Mouse (Mus musculus) liver, embryonic 11.5 days (tissue): ENCODE results near the gene Ptprs. TPM values are rescaled to one million over a fixed set of nuclear protein-coding genes. Genes with fewer than 3 reads are reported as not detected.
A peak's percentile ranks its signal among the peaks of the same experiment; 100 is the strongest.

Source experiments
- ATAC-seq: fragments of 200-750 bp; cut with Nextera tagmentation; replicated peaks from 2 replicates; pipeline ENCODE4 v1.8.0; 2017; ENCODE audit warnings: moderate number of reproducible peaks, mild to moderate bottlenecking, moderate TSS enrichment, moderate library complexity; ENCODE audit not compliant: low FRiP score
- DNase-seq: peaks from one replicate; pipeline ENCODE4 v3.0.0-alpha.2; 2017; ENCODE audit warnings: low spot score
- H3K27ac ChIP-seq: fragments of 300-500 bp; sonication (generic); 2 replicates; pipeline ENCODE4 v1.5.1; 2014; ENCODE audit warnings: mild to moderate bottlenecking, low read depth, low read length, control low read depth
- H3K27me3 ChIP-seq: fragments of 300-500 bp; sonication (generic); replicated peaks from 2 replicates; pipeline ENCODE4 v1.6.1; 2014; ENCODE audit warnings: low read length, mixed read lengths; ENCODE audit not compliant: control insufficient read depth, insufficient read depth
- H3K36me3 ChIP-seq: fragments of 300-500 bp; sonication (generic); 2 replicates; pipeline ENCODE4 v1.6.1; 2014; ENCODE audit warnings: mild to moderate bottlenecking, low read length, moderate library complexity, mixed read lengths; ENCODE audit not compliant: control insufficient read depth, insufficient read depth
- H3K4me1 ChIP-seq: fragments of 300-500 bp; sonication (generic); replicated peaks from 2 replicates; pipeline ENCODE4 v1.6.1; 2014; ENCODE audit warnings: low read length, mixed read lengths; ENCODE audit not compliant: control insufficient read depth, insufficient read depth
- H3K4me2 ChIP-seq: fragments of 300-500 bp; sonication (generic); 2 replicates; pipeline ENCODE4 v1.6.1; 2014; ENCODE audit warnings: mild to moderate bottlenecking, control low read depth, moderate library complexity
- H3K4me3 ChIP-seq: fragments of 300-500 bp; sonication (generic); 2 replicates; pipeline ENCODE4 v1.5.1; 2014; ENCODE audit warnings: low read depth, low read length, control low read depth
- H3K9ac ChIP-seq: fragments of 300-500 bp; sonication (generic); 2 replicates; pipeline ENCODE4 v1.6.1; 2014; ENCODE audit warnings: low read depth, low read length, control low read depth
- H3K9me3 ChIP-seq: fragments of 300-500 bp; sonication (generic); 2 replicates; pipeline ENCODE4 v1.6.1; 2016; ENCODE audit warnings: low read length, inconsistent platforms, mixed read lengths; ENCODE audit not compliant: control insufficient read depth
- WGBS: fragments of 180-500 bp; shearing (Covaris S2); extraction: QIAGEN DNeasy Blood & Tissue Kit; methylation state at CpG from one replicate; pipeline ENCODE4 v1.1.7; 2014; 5-methylcytosine and 5-hydroxymethylcytosine counted together
- polyA plus RNA-seq: library from polyadenylated mRNA; unstranded; fragments of >200 nt; fragmentation: Nextera tagmentation; extraction: Ambion mirVana; gene quantifications from 2 replicates; pipeline ENCODE4 v1.2.1, GENCODE M21; 2014

Ptprs gene
- polyA plus RNA-seq, 1 experiment from 2014 or later, result 39.8 TPM

- Histone ChIP-seq H3K9me3 (no peaks in the 10 kb centered on the region), H3K36me3 (no peaks in the 10 kb centered on the region), H3K27me3 (peaks cover 55% of the 10 kb centered on the region), H3K4me1 (peaks cover 33% of the 10 kb centered on the region), H3K27ac (no peak overlapping the region), H3K4me2 (no peak overlapping the region), H3K9ac (no peak overlapping the region), H3K4me3 (no peak overlapping the region)
- ATAC-seq (no peak), DNase-seq (no peak)
- 47% methylated on average over 7 of the region's 7 CpGs for WGBS
Observed at GRCm38 (mm10) chr17:56468870-56469269, 7.4 kb downstream of the Ptprs start.

- peaks cover 32% of the 10 kb centered on the region for H3K4me1 ChIP-seq
- WGBS, result 87% methylated on average over 9 of the region's 9 CpGs
Observed at GRCm38 (mm10) chr17:56468380-56468779, 7.9 kb downstream of the Ptprs start.

GRCm38 (mm10) chr17:56467456-56467884 lies 8.8 kb downstream of the Ptprs start:
- H3K9me3 ChIP-seq, result no peaks in the 10 kb centered on the region
- no peak overlapping the region for H3K4me3 ChIP-seq
- H3K9ac ChIP-seq, result no peak overlapping the region
- ATAC-seq, result no peak
- no peak for DNase-seq
- H3K4me2 ChIP-seq, result no peak overlapping the region
- peaks cover 29% of the 10 kb centered on the region for H3K4me1 ChIP-seq
- WGBS, result 62% methylated on average over 7 of the region's 7 CpGs
- peaks cover 41% of the 10 kb centered on the region for H3K27me3 ChIP-seq
- H3K36me3 ChIP-seq, result no peaks in the 10 kb centered on the region
- no peak overlapping the region for H3K27ac ChIP-seq

More at GRCm38 (mm10) chr17:56468380-56468779, 7.9 kb downstream of the Ptprs start:
- DNase-seq (no peak), ATAC-seq (no peak)
- Histone ChIP-seq H3K4me3 (no peak overlapping the region), H3K9ac (no peak overlapping the region), H3K27ac (no peak overlapping the region), H3K27me3 (peaks cover 50% of the 10 kb centered on the region), H3K36me3 (no peaks in the 10 kb centered on the region), H3K4me2 (no peak overlapping the region), H3K9me3 (no peaks in the 10 kb centered on the region)

GRCm38 (mm10) chr17:56466747-56467146 lies 9.5 kb downstream of the Ptprs start:
- no peak overlapping the region for H3K4me2 ChIP-seq
- H3K4me1 ChIP-seq, result peaks cover 22% of the 10 kb centered on the region
- H3K9ac ChIP-seq, result no peak overlapping the region
- no peak for DNase-seq
- 72% methylated on average over 6 of the region's 6 CpGs for WGBS
- H3K27ac ChIP-seq, result no peak overlapping the region
- no peaks in the 10 kb centered on the region for H3K9me3 ChIP-seq
- H3K36me3 ChIP-seq, result no peaks in the 10 kb centered on the region
- peaks cover 34% of the 10 kb centered on the region for H3K27me3 ChIP-seq
- ATAC-seq, result no peak
- no peak overlapping the region for H3K4me3 ChIP-seq

- peaks cover 24% of the 10 kb centered on the region for H3K4me1 ChIP-seq
- DNase-seq (no peak), ATAC-seq (no peak)
Observed at GRCm38 (mm10) chr17:56464817-56465216, 11.5 kb downstream of the Ptprs start.

GRCm38 (mm10) chr17:56464345-56464744 lies 11.9 kb downstream of the Ptprs start:
- Histone ChIP-seq H3K27ac (no peak overlapping the region), H3K4me1 (peaks cover 21% of the 10 kb centered on the region), H3K4me3 (no peak overlapping the region), H3K9me3 (no peaks in the 10 kb centered on the region), H3K4me2 (no peak overlapping the region), H3K27me3 (peaks cover 10% of the 10 kb centered on the region), H3K36me3 (no peaks in the 10 kb centered on the region), H3K9ac (no peak overlapping the region)
- 81% methylated on average over 2 of the region's 2 CpGs for WGBS
- no peak for DNase-seq
- no peak for ATAC-seq

More at GRCm38 (mm10) chr17:56464817-56465216, 11.5 kb downstream of the Ptprs start:
- H3K36me3 ChIP-seq, result no peaks in the 10 kb centered on the region
- peaks cover 15% of the 10 kb centered on the region for H3K27me3 ChIP-seq
- 72% methylated on average over 7 of the region's 7 CpGs for WGBS
- H3K4me3 ChIP-seq, result no peak overlapping the region
- H3K27ac ChIP-seq, result no peak overlapping the region
- no peaks in the 10 kb centered on the region for H3K9me3 ChIP-seq
- H3K4me2 ChIP-seq, result no peak overlapping the region
- H3K9ac ChIP-seq, result no peak overlapping the region

GRCm38 (mm10) chr17:56463500-56463899 lies 12.8 kb downstream of the Ptprs start:
- Histone ChIP-seq H3K27ac (peak overlapping the region; percentile 6; the same call in 1 of the 2 replicates), H3K9me3 (no peaks in the 10 kb centered on the region), H3K4me2 (peak overlapping the region; percentile 79), H3K9ac (no peak overlapping the region), H3K36me3 (no peaks in the 10 kb centered on the region), H3K4me1 (peaks cover 17% of the 10 kb centered on the region), H3K27me3 (peaks cover 2% of the 10 kb centered on the region; the same call in 1 of the 2 replicates), H3K4me3 (no peak overlapping the region)
- ATAC-seq, result no peak
- 47% methylated on average over 1 of the region's 1 CpGs for whole genome bisulfite sequencing
- no peak for DNase-seq

- WGBS, result 8% methylated on average over 17 of the region's 17 CpGs
- H3K9me3 ChIP-seq, result no peaks in the 10 kb centered on the region
- H3K27me3 ChIP-seq, result no peaks in the 10 kb centered on the region; the same call in 1 of the 2 replicates
- ATAC-seq, result no peak
- H3K36me3 ChIP-seq, result 0 out of 2 replicates have a peak, but pooled peaks cover 2% of the 10 kb centered on the region
- H3K4me1 ChIP-seq, result peaks cover 17% of the 10 kb centered on the region
- H3K4me3 ChIP-seq, result peak overlapping the region; percentile 58
- peak overlapping the region; percentile 6; the same call in 1 of the 2 replicates for H3K27ac ChIP-seq
- peak overlapping the region; percentile 79 for H3K4me2 ChIP-seq
- H3K9ac ChIP-seq, result no peak overlapping the region
- no peak for DNase-seq
Observed at GRCm38 (mm10) chr17:56462835-56463455, 13.3 kb downstream of the Ptprs start.
